Mouse (Mus musculus): ENCODE results near the gene Hacl1.

The Hacl1 gene

GRCm38 (mm10) chr14:31640890-31641505, at the start of gene Hacl1, which contains the start of gene Btd:
Gene Hacl1, minus strand, starts transcription at chr14:31641286.
Gene Btd, plus strand, starts transcription at chr14:31641028.
- peak; percentile 93 for DNase-seq (ENCODE audit: extremely low spot score)

- DNase-seq (ENCODE audit: extremely low spot score), result no peak
Measured at GRCm38 (mm10) chr14:31686231-31686630, 45.1 kb upstream of the Hacl1 start.

GRCm38 (mm10) chr14:31685680-31686079, 44.6 kb upstream of the Hacl1 start:
- DNase-seq (ENCODE audit: extremely low spot score), result no peak

GRCm38 (mm10) chr14:31684343-31685040, 43.4 kb upstream of the Hacl1 start:
- no peak for DNase-seq (ENCODE audit: extremely low spot score)

GRCm38 (mm10) chr14:31683610-31684009, 42.5 kb upstream of the Hacl1 start:
- no peak for DNase-seq (ENCODE audit: extremely low spot score)

GRCm38 (mm10) chr14:31681931-31682555, 41.0 kb upstream of the Hacl1 start:
- DNase-seq (ENCODE audit: extremely low spot score), result no peak

GRCm38 (mm10) chr14:31681291-31681690, 40.2 kb upstream of the Hacl1 start:
- DNase-seq (ENCODE audit: extremely low spot score), result no peak

GRCm38 (mm10) chr14:31680656-31681055, 39.6 kb upstream of the Hacl1 start:
- no peak for DNase-seq (ENCODE audit: extremely low spot score)

- DNase-seq (ENCODE audit: extremely low spot score), result no peak
Measured at GRCm38 (mm10) chr14:31671635-31672320, 30.7 kb upstream of the Hacl1 start.

- DNase-seq (ENCODE audit: extremely low spot score), result peak; percentile 27
Measured at GRCm38 (mm10) chr14:31669642-31670490, 28.8 kb upstream of the Hacl1 start.

- DNase-seq (ENCODE audit: extremely low spot score), result no peak
Measured at GRCm38 (mm10) chr14:31669161-31669611, 28.1 kb upstream of the Hacl1 start.

GRCm38 (mm10) chr14:31668326-31668725, 27.2 kb upstream of the Hacl1 start:
- no peak for DNase-seq (ENCODE audit: extremely low spot score)

GRCm38 (mm10) chr14:31667741-31668140, 26.7 kb upstream of the Hacl1 start:
- no peak for DNase-seq (ENCODE audit: extremely low spot score)

GRCm38 (mm10) chr14:31666931-31667705, 26.0 kb upstream of the Hacl1 start:
- no peak for DNase-seq (ENCODE audit: extremely low spot score)

- DNase-seq (ENCODE audit: extremely low spot score), result no peak
Measured at GRCm38 (mm10) chr14:31665566-31665940, 24.5 kb upstream of the Hacl1 start.

GRCm38 (mm10) chr14:31664903-31665565, 23.9 kb upstream of the Hacl1 start:
- DNase-seq (ENCODE audit: extremely low spot score), result no peak

- no peak for DNase-seq (ENCODE audit: extremely low spot score)
Measured at GRCm38 (mm10) chr14:31664100-31664902, 23.2 kb upstream of the Hacl1 start.

- DNase-seq (ENCODE audit: extremely low spot score), result no peak
Measured at GRCm38 (mm10) chr14:31663376-31664099, 22.5 kb upstream of the Hacl1 start.
